Mouse (Mus musculus): Measurements from ENCODE around the gene Pum2.

DNA sequence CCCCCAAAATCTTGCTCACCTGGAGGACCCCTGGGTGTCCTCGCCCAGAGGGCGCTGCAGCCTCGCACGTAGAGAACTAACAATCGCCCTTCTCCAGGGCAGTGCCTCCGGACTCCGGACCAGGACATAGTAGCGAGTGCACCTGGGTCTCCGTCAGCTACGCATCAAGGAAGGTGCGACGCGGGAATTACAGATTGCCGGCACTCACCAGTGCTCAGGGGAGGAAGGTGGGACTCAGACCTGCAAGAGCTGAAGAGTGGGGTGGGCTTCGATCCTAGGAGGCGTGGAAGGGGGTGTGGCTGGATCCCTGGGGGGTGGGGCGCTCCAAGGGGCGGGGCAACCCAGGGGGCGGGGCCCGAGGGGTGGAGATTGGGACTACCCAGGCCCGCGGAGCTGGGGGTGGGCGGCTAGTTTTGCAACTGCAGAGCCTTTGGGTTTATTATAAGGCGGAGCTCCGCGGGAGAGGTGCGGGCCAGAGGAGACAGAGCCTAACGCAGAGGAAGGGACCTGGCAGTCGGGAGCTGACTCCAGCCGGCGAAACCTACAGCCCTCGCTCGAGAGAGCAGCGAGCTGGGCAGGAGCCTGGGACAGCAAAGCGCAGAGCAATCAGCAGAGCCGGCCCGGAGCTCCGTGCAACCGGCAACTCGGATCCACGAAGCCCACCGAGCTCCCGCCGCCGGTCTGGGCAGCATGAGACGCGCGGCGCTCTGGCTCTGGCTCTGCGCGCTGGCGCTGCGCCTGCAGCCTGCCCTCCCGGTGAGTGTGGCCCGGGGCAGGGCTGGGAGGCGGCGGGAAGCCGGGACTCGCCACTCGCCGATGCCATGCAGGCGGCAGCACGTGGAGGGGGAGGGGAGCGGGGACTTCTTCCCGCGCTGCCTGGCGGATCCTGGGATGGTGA is 97.3 kb downstream of the Pum2 start, which contains the start of gene Sdc1:
- no peak for TF ChIP-seq CTCF (conservative IDR thresholded peaks at IDR 0.05; ENCODE audit: low read length)
- no peak for TF ChIP-seq NANOG (IDR thresholded peaks at IDR 0.05; ENCODE audit: borderline replicate concordance, low read length)
- TF ChIP-seq POU5F1 (IDR thresholded peaks at IDR 0.05; ENCODE audit: borderline replicate concordance, low read length): no peak
